Mouse (Mus musculus): ENCODE measurements around the gene Ptgir.

Ptgir gene

GRCm38 (mm10) chr7:16892352-16892730 lies 13.9 kb upstream of the Ptgir start:
- DNase-seq = no peak

- peak; percentile 58 for DNase-seq
These were observed 12.7 kb upstream of the Ptgir start for GRCm38 (mm10) chr7:16893612-16894011.

- peak; percentile 63 for DNase-seq
These were observed 12.0 kb upstream of the Ptgir start for GRCm38 (mm10) chr7:16894279-16894678.

- peak; percentile 88 for DNase-seq
These were observed 11.3 kb upstream of the Ptgir start for GRCm38 (mm10) chr7:16895000-16895399.

GRCm38 (mm10) chr7:16895511-16895910 lies 10.8 kb upstream of the Ptgir start:
- peak; percentile 34 for DNase-seq

GRCm38 (mm10) chr7:16900526-16900925 lies 5.8 kb upstream of the Ptgir start:
- DNase-seq = no peak

GRCm38 (mm10) chr7:16903439-16903955 lies 2.8 kb upstream of the Ptgir start:
- peak; percentile 11 for DNase-seq

GRCm38 (mm10) chr7:16904120-16904675 lies 2.1 kb upstream of the Ptgir start:
- peak; percentile 11 for DNase-seq

GRCm38 (mm10) chr7:16905491-16906021 lies 734 bp upstream of the Ptgir start:
- no peak for DNase-seq

- DNase-seq = no peak
These were observed 734 bp downstream of the Ptgir start for GRCm38 (mm10) chr7:16906889-16907559.

- DNase-seq = no peak
These were observed 1.6 kb downstream of the Ptgir start for GRCm38 (mm10) chr7:16907842-16908241.

GRCm38 (mm10) chr7:16908367-16908766 lies 2.1 kb downstream of the Ptgir start:
- no peak for DNase-seq

GRCm38 (mm10) chr7:16908859-16909258 lies 2.6 kb downstream of the Ptgir start:
- no peak for DNase-seq

GRCm38 (mm10) chr7:16909909-16910308 lies 3.6 kb downstream of the Ptgir start:
- no peak for DNase-seq

- no peak for DNase-seq
These were observed 5.6 kb downstream of the Ptgir start for GRCm38 (mm10) chr7:16911904-16912303.

GRCm38 (mm10) chr7:16912360-16912759 lies 6.1 kb downstream of the Ptgir start:
- DNase-seq = no peak

GRCm38 (mm10) chr7:16913806-16914452 lies 7.6 kb downstream of the Ptgir start:
- peak; percentile 74 for DNase-seq

- DNase-seq = peak; percentile 58
These were observed 8.4 kb downstream of the Ptgir start for GRCm38 (mm10) chr7:16914453-16915343.

GRCm38 (mm10) chr7:16915461-16916340 lies 9.4 kb downstream of the Ptgir start:
- peak; percentile 68 for DNase-seq

- DNase-seq = peak; percentile 76
These were observed 10.3 kb downstream of the Ptgir start for GRCm38 (mm10) chr7:16916342-16917265.

GRCm38 (mm10) chr7:16917447-16917846 lies 11.2 kb downstream of the Ptgir start:
- DNase-seq = no peak
